Mouse (Mus musculus) MEL (cell line): ENCODE results near the gene Il9r.

ENCODE experiments used
- CHD2 ChIP-seq: IDR thresholded peaks from 2 replicates; pipeline ENCODE4 v1.6.1; 2011; ENCODE audit warnings: low read length, improper control_type of control experiment
- CTCF ChIP-seq, 3 experiments: IDR thresholded peaks in 2 of 3; conservative IDR thresholded peaks in 1 of 3; 2 replicates each; pipeline ENCODE4 v1.5.1; 2011 to 2012; ENCODE audit warnings: low read length in 3 of 3, low read depth in 2 of 3, mild to moderate bottlenecking in 2 of 3, improper control_type of control experiment in 1 of 3, inconsistent platforms in 1 of 3, mixed read lengths in 1 of 3, moderate library complexity in 1 of 3; ENCODE audit not compliant: control insufficient read depth in 1 of 3, insufficient read depth in 1 of 3, poor library complexity in 1 of 3, severe bottlenecking in 1 of 3
- EP300 ChIP-seq, 2 experiments: IDR thresholded peaks; 2 replicates each; pipeline ENCODE4 v1.6.1; 2011; ENCODE audit warnings: improper control_type of control experiment in 2 of 2, low read length in 2 of 2, low read depth in 1 of 2, mild to moderate bottlenecking in 1 of 2
- GATA1 ChIP-seq: IDR thresholded peaks from 2 replicates; pipeline ENCODE4 v1.6.1; 2011; ENCODE audit warnings: low read depth, low read length, improper control_type of control experiment
- MAX ChIP-seq: IDR thresholded peaks from 2 replicates; pipeline ENCODE4 v1.6.1; 2011; ENCODE audit warnings: low read length, improper control_type of control experiment
- MEF2A ChIP-seq: IDR thresholded peaks from 2 replicates; pipeline ENCODE4 v1.6.1; 2014; ENCODE audit warnings: low read depth, mild to moderate bottlenecking, inconsistent platforms, low read length, improper control_type of control experiment; ENCODE audit not compliant: poor library complexity, insufficient replicate concordance, severe bottlenecking; ENCODE audit errors: extremely low read depth
- MYB ChIP-seq: IDR thresholded peaks from 2 replicates; pipeline ENCODE4 v1.6.1; 2011; ENCODE audit warnings: mild to moderate bottlenecking, low read depth, low read length, improper control_type of control experiment
- POLR2A ChIP-seq, 2 experiments: IDR thresholded peaks; 2 replicates each; pipeline ENCODE4 v1.6.1; 2011 to 2012; ENCODE audit warnings: low read length in 2 of 2, mild to moderate bottlenecking in 2 of 2, control low read depth in 1 of 2, improper control_type of control experiment in 1 of 2, low read depth in 1 of 2, moderate library complexity in 1 of 2; ENCODE audit not compliant: control insufficient read depth in 1 of 2, insufficient read depth in 1 of 2, poor library complexity in 1 of 2
- ZKSCAN1 ChIP-seq: IDR thresholded peaks from 2 replicates; pipeline ENCODE4 v1.6.1; 2012; ENCODE audit warnings: low read depth, mild to moderate bottlenecking, inconsistent platforms, low read length, improper control_type of control experiment, moderate library complexity

DNA sequence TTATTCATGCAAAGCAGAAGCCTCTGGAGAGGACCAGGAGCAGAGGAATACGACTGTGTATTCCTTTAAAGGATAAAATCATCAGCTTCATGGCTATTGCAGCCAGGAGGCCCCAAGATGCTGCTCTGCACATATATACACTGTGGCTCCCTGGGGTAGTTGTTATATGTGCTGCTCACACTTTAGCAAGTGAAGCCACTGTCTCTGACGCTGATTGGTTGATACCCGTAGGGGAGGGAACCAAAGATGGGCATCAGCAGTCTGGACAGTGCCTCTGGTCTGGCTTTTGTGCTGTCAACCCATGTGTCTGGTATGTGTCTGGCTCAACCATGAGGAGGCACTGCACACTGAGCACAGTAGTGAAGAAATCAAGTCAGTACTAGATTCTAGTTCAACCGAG lies 33.4 kb downstream of the Il9r start:
- TF ChIP-seq POLR2A (IDR thresholded peaks at IDR 0.05; ENCODE audit: control insufficient read depth in 1 of 2, insufficient read depth in 1 of 2, low read depth in 1 of 2, low read length in 2 of 2, poor library complexity in 1 of 2) (no peak), MAX (no peak), EP300 (IDR thresholded peaks at IDR 0.05; ENCODE audit: low read depth in 1 of 2, low read length in 2 of 2) (no peak), CHD2 (no peak), MEF2A (no peak), MYB (no peak), ZKSCAN1 (no peak), CTCF (IDR thresholded peaks at IDR 0.05 in 2 of 3, conservative IDR thresholded peaks at IDR 0.05 in 1 of 3; ENCODE audit: control insufficient read depth in 1 of 3, insufficient read depth in 1 of 3, low read depth in 2 of 3, low read length in 3 of 3, poor library complexity in 1 of 3, severe bottlenecking in 1 of 3) (no peak), GATA1 (no peak)
